Mouse (Mus musculus) embryonic facial prominence, embryonic 15.5 days (tissue): ENCODE measurements around the gene Kxd1. TPM values are rescaled to one million over a fixed set of nuclear protein-coding genes. Genes with fewer than 3 reads are reported as not detected.

ENCODE experiments used
- ATAC-seq: fragments of 200-750 bp; cut with Nextera tagmentation; 2 replicates; pipeline ENCODE4 v1.8.0; 2017; ENCODE audit warnings: low read depth, moderate TSS enrichment; ENCODE audit not compliant: insufficient number of reproducible peaks, low FRiP score, low TSS enrichment
- H3K27ac ChIP-seq: fragments of 300-500 bp; sonication (generic); replicated peaks from 2 replicates; pipeline ENCODE4 v1.5.1; 2015; ENCODE audit warnings: mild to moderate bottlenecking, inconsistent platforms
- H3K27me3 ChIP-seq: fragments of 300-500 bp; sonication (generic); 2 replicates; pipeline ENCODE4 v1.6.1; 2015; ENCODE audit warnings: inconsistent platforms
- H3K36me3 ChIP-seq: fragments of 300-500 bp; sonication (generic); 2 replicates; pipeline ENCODE4 v1.6.1; 2015; ENCODE audit warnings: mild to moderate bottlenecking, inconsistent platforms
- H3K4me1 ChIP-seq: fragments of 300-500 bp; sonication (generic); 2 replicates; pipeline ENCODE4 v1.6.1; 2015; ENCODE audit warnings: inconsistent platforms
- H3K4me2 ChIP-seq: fragments of 300-500 bp; sonication (generic); replicated peaks from 2 replicates; pipeline ENCODE4 v1.6.1; 2015; ENCODE audit warnings: mild to moderate bottlenecking, inconsistent platforms
- H3K4me3 ChIP-seq: fragments of 300-500 bp; sonication (generic); replicated peaks from 2 replicates; pipeline ENCODE4 v1.5.1; 2015; ENCODE audit warnings: mild to moderate bottlenecking, inconsistent platforms
- H3K9ac ChIP-seq: fragments of 300-500 bp; sonication (generic); 2 replicates; pipeline ENCODE4 v1.6.1; 2015; ENCODE audit warnings: inconsistent platforms
- H3K9me3 ChIP-seq: fragments of 300-500 bp; sonication (generic); replicated peaks from 2 replicates; pipeline ENCODE4 v1.6.1; 2016; ENCODE audit warnings: inconsistent platforms
- WGBS: fragments of 180-500 bp; shearing (Covaris S2); methylation state at CpG from one replicate; pipeline ENCODE4 v1.1.7; 2015; 5-methylcytosine and 5-hydroxymethylcytosine counted together
- polyA plus RNA-seq: library from polyadenylated mRNA; unstranded; fragments of >200 nt; fragmentation: Nextera tagmentation; extraction: Ambion mirVana; gene quantifications from 2 replicates; pipeline ENCODE4 v1.2.1, GENCODE M21; 2015

Kxd1 gene
- polyA plus RNA-seq, 1 experiment from 2014 or later, result 59.1 TPM

- 87% methylated on average over 2 of the region's 2 CpGs for WGBS
- H3K36me3 ChIP-seq, result peaks cover 58% of the 10 kb centered on the region
Observed at GRCm38 (mm10) chr8:70530314-70530713, 2.6 kb upstream of the Kxd1 start.

DNA sequence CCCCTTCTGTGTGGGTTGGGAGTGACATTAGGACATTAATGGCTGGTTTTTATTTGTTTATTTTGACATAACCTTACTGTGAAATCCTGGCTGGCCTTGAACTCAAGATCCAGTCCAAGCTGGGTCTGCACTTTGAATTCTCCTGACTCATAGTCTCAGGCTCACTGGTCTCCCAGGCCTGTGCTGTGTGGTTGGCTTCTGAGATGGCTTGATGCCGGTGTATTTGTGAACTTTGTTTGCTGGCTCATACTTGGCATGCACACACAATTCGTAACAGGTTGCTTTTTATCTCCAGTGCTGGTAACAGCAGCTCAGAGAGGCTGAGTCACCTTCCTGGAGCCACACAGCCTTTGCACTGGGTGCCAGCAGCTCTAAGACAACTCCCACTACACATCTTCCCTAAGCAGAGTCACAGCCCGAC, 2.0 kb upstream of the Kxd1 start:
- 93% methylated on average over 3 of the region's 3 CpGs for WGBS
- ATAC-seq, result no peak
- Histone ChIP-seq H3K36me3 (peaks cover 52% of the 10 kb centered on the region), H3K9ac (no peak overlapping the region), H3K4me2 (peak overlapping the region; percentile 6; the same call in 1 of the 2 replicates), H3K4me1 (peaks cover 28% of the 10 kb centered on the region), H3K27me3 (no peaks in the 10 kb centered on the region), H3K4me3 (no peak overlapping the region), H3K27ac (no peak overlapping the region), H3K9me3 (no peaks in the 10 kb centered on the region)

More at GRCm38 (mm10) chr8:70530314-70530713, 2.6 kb upstream of the Kxd1 start:
- Histone ChIP-seq H3K4me1 (peaks cover 28% of the 10 kb centered on the region), H3K9me3 (no peaks in the 10 kb centered on the region), H3K9ac (no peak overlapping the region), H3K4me2 (peak overlapping the region; percentile 6; the same call in 1 of the 2 replicates), H3K4me3 (no peak overlapping the region), H3K27me3 (no peaks in the 10 kb centered on the region), H3K27ac (no peak overlapping the region)
- ATAC-seq, result no peak

DNA sequence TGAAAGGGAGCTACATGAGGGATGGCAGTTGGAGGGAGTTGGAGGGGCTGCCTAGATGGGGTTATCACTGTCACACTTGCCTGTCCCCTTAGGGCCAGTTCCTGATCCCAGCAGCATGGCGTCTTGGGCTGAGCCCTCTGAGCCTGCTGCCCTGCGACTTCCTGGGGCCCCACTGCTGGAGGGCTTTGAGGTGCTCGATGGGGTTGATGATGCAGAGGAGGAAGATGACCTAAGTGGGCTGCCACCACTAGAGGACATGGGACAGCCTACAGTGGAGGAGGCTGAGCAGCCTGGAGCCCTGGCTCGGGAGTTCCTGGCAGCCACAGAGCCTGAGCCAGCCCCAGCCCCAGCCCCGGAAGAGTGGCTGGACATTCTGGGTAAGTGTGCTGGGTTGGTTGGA, 1.5 kb upstream of the Kxd1 start:
- Histone ChIP-seq H3K36me3 (peaks cover 48% of the 10 kb centered on the region), H3K27ac (no peak overlapping the region), H3K4me1 (peaks cover 28% of the 10 kb centered on the region), H3K4me2 (no peak overlapping the region), H3K9me3 (no peaks in the 10 kb centered on the region), H3K27me3 (no peaks in the 10 kb centered on the region), H3K4me3 (no peak overlapping the region), H3K9ac (no peak overlapping the region)
- WGBS, result 73% methylated on average over 5 of the region's 5 CpGs
- no peak for ATAC-seq

- Histone ChIP-seq H3K4me1 (peaks cover 32% of the 10 kb centered on the region), H3K4me2 (peak overlapping the region; percentile 74), H3K9ac (peak overlapping the region; percentile 78), H3K4me3 (peak overlapping the region; percentile 86), H3K9me3 (no peaks in the 10 kb centered on the region), H3K27me3 (no peaks in the 10 kb centered on the region), H3K36me3 (peaks cover 38% of the 10 kb centered on the region), H3K27ac (peak overlapping the region; percentile 89)
- no peak for ATAC-seq
- 24% methylated on average over 13 of the region's 13 CpGs for WGBS
Observed at GRCm38 (mm10) chr8:70528182-70528797, 534 bp upstream of the Kxd1 start.

DNA sequence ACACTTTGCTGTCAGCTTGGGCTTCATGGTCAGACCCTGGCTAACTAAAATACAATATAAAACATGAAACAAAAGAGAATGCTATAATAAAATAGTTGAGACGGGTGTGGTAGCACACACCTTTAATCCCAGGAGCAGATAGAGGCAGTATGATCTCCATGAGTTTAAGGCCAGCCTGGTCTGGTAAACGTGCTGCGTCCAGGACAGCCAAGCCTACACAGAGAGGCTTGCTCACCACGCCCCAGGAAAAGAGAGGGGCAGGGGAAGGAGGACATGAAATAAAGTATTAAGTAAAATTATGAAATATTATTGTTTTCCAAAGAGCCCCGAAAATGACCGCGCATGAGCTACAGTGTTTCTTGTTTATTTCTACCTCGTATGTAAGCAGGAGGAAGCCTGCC, 645 bp downstream of the Kxd1 start:
- peaks cover 37% of the 10 kb centered on the region for H3K4me1 ChIP-seq
- H3K4me3 ChIP-seq, result peak overlapping the region; percentile 86
- no peaks in the 10 kb centered on the region for H3K9me3 ChIP-seq
- no peaks in the 10 kb centered on the region for H3K27me3 ChIP-seq
- H3K9ac ChIP-seq, result peak overlapping the region; percentile 78
- peak overlapping the region; percentile 74 for H3K4me2 ChIP-seq
- H3K27ac ChIP-seq, result peak overlapping the region; percentile 89
- ATAC-seq, result no peak
- WGBS, result 4% methylated on average over 8 of the region's 8 CpGs
- peaks cover 26% of the 10 kb centered on the region for H3K36me3 ChIP-seq

DNA sequence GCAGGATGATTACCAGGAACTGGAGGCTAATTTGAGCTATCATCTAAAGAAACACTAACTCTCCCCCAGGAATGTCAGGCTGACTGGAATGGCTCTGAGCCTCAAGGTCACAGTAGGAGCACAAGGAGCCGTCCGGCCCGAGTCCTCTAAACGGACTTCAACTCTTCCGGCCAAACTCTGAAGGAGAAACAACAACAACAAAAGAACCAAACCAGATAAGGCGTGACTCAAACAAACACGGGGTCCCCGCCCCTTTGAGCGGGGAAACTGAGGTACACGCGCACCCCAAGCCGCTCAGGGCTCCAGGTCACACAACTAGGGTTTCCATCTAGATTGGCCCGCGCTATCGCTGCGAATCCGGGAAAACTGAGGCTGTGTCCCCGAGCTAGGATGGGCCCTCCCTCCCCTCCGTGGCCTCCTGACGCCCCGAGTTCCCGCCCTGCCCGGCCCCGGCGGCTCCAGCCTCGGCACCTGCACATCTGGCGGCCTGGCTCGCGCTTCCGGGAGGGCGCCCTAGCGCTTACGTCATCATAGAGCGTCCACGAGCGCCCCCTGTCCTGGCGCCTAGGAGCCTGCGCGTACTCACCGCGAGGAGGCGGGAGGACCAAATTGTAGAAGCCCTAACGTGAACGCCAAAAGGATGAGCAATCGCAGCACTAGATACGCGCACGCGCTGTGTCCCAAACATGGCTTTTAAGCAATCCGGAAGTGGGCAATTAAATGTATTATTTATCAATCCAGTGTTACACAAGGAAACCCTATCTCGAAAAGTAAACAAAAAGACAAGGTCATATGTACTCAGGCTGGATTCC, 5.0 kb downstream of the Kxd1 start:
- H3K9ac ChIP-seq, result peak overlapping the region; percentile 72
- no peaks in the 10 kb centered on the region for H3K27me3 ChIP-seq
- H3K27ac ChIP-seq, result peak overlapping the region; percentile 85
- under 1% methylated on average over 50 of the region's 51 CpGs for WGBS
- peak overlapping the region; percentile 85 for H3K4me3 ChIP-seq
- H3K4me1 ChIP-seq, result peaks cover 23% of the 10 kb centered on the region
- H3K36me3 ChIP-seq, result peaks cover 8% of the 10 kb centered on the region; the same call in 1 of the 2 replicates
- H3K9me3 ChIP-seq, result no peaks in the 10 kb centered on the region
- ATAC-seq, result peak; percentile 88
- peak overlapping the region; percentile 73 for H3K4me2 ChIP-seq

DNA sequence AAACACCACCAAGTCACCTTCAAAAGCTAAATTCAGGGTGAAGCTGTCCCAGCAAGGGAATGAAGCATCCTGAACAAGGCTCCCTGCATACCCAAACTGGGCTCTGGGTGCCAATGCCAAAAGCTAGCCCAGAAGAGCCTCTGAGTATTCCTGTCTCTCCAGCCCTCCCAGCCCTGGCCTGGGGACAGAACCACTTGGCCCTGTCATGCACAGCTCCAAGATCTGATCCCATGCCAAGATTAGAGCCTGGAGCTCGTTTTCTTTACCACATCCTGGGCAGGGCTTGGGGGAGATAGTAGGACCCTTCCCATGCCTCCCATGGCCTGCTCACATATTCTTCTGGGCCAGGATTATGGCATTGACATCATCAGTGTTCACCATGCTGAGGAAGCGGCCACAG, 8.2 kb downstream of the Kxd1 start:
- no peaks in the 10 kb centered on the region for H3K9me3 ChIP-seq
- peaks cover 13% of the 10 kb centered on the region for H3K4me1 ChIP-seq
- WGBS, result 62% methylated on average over 2 of the region's 2 CpGs
- H3K36me3 ChIP-seq, result peaks cover 23% of the 10 kb centered on the region
- no peak overlapping the region for H3K27ac ChIP-seq
- H3K4me2 ChIP-seq, result no peak overlapping the region
- ATAC-seq, result no peak
- no peak overlapping the region for H3K9ac ChIP-seq
- no peak overlapping the region for H3K4me3 ChIP-seq
- H3K27me3 ChIP-seq, result no peaks in the 10 kb centered on the region

DNA sequence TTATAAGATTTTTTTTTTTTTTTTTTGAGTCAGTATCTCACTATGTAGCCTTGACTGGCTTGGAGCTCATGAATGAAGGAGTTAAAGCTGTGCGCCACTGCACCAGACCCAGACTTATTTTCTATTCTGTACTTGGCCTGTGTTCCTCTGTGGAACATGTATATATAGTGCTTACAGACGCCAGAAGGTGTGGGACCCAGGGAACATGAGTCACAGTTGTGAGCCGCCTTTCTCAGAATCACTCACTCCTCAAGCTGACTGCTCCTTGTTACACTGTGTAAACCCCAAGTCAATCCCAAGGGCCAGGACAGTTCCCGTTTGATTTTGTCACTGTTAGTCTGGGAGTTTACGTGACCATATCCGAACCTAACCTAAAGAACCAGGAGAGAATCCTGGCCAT, 8.7 kb downstream of the Kxd1 start:
- no peak for ATAC-seq
- H3K9me3 ChIP-seq, result no peaks in the 10 kb centered on the region
- H3K4me1 ChIP-seq, result peaks cover 13% of the 10 kb centered on the region
- no peak overlapping the region for H3K4me2 ChIP-seq
- H3K27me3 ChIP-seq, result no peaks in the 10 kb centered on the region
- no peak overlapping the region for H3K4me3 ChIP-seq
- H3K27ac ChIP-seq, result no peak overlapping the region
- peaks cover 23% of the 10 kb centered on the region for H3K36me3 ChIP-seq
- WGBS, result 90% methylated on average over 6 of the region's 6 CpGs
- H3K9ac ChIP-seq, result no peak overlapping the region

GRCm38 (mm10) chr8:70517940-70518643, 9.7 kb downstream of the Kxd1 start:
- Histone ChIP-seq H3K9ac (no peak overlapping the region), H3K27me3 (no peaks in the 10 kb centered on the region), H3K4me2 (no peak overlapping the region), H3K36me3 (peaks cover 31% of the 10 kb centered on the region), H3K4me1 (peaks cover 9% of the 10 kb centered on the region), H3K4me3 (no peak overlapping the region), H3K9me3 (no peaks in the 10 kb centered on the region), H3K27ac (no peak overlapping the region)
- ATAC-seq, result no peak
- WGBS, result 57% methylated on average over 10 of the region's 10 CpGs

- peaks cover 39% of the 10 kb centered on the region for H3K36me3 ChIP-seq
Observed at GRCm38 (mm10) chr8:70513441-70513840, 14.3 kb downstream of the Kxd1 start.

DNA sequence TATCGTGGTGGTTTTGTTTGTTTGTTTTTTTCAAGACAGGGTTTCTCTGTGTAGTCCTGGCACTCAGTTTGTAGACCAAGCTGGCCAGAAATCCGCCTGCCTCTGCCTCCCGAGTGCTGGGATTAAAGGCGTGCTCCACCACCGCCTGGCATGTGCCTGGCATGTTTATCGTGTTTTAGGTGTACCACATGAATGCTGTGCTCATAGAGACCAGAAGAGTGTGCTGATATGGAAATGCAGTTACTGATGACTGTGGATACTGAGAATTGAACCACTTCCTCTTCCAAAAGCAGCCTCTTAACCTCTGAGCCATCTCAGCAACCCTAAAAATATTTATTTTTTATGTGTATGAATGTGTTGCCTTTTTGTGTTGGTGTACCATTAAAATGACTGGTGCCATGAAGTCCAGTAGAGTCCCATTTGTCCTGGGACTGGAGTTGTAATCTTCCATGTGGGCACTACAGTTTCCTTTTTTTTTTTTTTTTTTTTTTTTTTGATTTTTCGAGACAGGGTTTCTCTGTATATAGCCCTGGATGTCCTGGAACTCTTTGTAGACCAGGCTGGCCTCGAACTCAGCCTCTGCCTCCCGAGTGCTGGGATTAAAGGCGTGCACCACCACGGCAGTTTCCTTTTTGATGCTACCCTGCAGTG, 15.4 kb downstream of the Kxd1 start:
- H3K4me3 ChIP-seq, result no peak overlapping the region
- no peak for ATAC-seq
- H3K27me3 ChIP-seq, result no peaks in the 10 kb centered on the region
- peaks cover 21% of the 10 kb centered on the region for H3K4me1 ChIP-seq
- H3K36me3 ChIP-seq, result peaks cover 48% of the 10 kb centered on the region
- no peak overlapping the region for H3K4me2 ChIP-seq
- H3K27ac ChIP-seq, result no peak overlapping the region
- H3K9me3 ChIP-seq, result no peaks in the 10 kb centered on the region
- WGBS, result 92% methylated on average over 11 of the region's 11 CpGs
- no peak overlapping the region for H3K9ac ChIP-seq

More at GRCm38 (mm10) chr8:70513441-70513840, 14.3 kb downstream of the Kxd1 start:
- Histone ChIP-seq H3K9ac (no peak overlapping the region), H3K4me2 (no peak overlapping the region), H3K4me3 (no peak overlapping the region), H3K4me1 (peaks cover 19% of the 10 kb centered on the region), H3K27ac (no peak overlapping the region), H3K9me3 (no peaks in the 10 kb centered on the region), H3K27me3 (no peaks in the 10 kb centered on the region)
- WGBS, result 49% methylated on average over 2 of the region's 2 CpGs
- no peak for ATAC-seq
